Mouse (Mus musculus) embryonic facial prominence, embryonic 12.5 days (tissue): ENCODE measurements around the gene Swap70. TPM values are rescaled to one million over a fixed set of nuclear protein-coding genes. Genes with fewer than 3 reads are reported as not detected.

Source experiments
- ATAC-seq: fragments of 200-750 bp; cut with Nextera tagmentation; 2 replicates; pipeline ENCODE4 v1.8.0; 2017; ENCODE audit not compliant: insufficient number of reproducible peaks, insufficient read depth, low FRiP score, low TSS enrichment
- H3K27ac ChIP-seq: fragments of 300-500 bp; sonication (generic); 2 replicates; pipeline ENCODE4 v1.5.1; 2016; ENCODE audit warnings: mild to moderate bottlenecking
- H3K27me3 ChIP-seq: fragments of 300-500 bp; sonication (generic); 2 replicates; pipeline ENCODE4 v1.6.1; 2016; ENCODE audit warnings: mild to moderate bottlenecking, moderate library complexity
- H3K36me3 ChIP-seq: fragments of 300-500 bp; sonication (generic); 2 replicates; pipeline ENCODE4 v1.6.1; 2016; ENCODE audit warnings: mild to moderate bottlenecking
- H3K4me1 ChIP-seq: fragments of 300-500 bp; sonication (generic); 2 replicates; pipeline ENCODE4 v1.6.1; 2016
- H3K4me2 ChIP-seq: fragments of 300-500 bp; sonication (generic); replicated peaks from 2 replicates; pipeline ENCODE4 v1.6.1; 2016; ENCODE audit warnings: mild to moderate bottlenecking, moderate library complexity
- H3K4me3 ChIP-seq: fragments of 300-500 bp; sonication (generic); 2 replicates; pipeline ENCODE4 v1.5.1; 2016; ENCODE audit warnings: mild to moderate bottlenecking
- H3K9ac ChIP-seq: fragments of 300-500 bp; sonication (generic); 2 replicates; pipeline ENCODE4 v1.6.1; 2016; ENCODE audit warnings: mild to moderate bottlenecking, moderate library complexity
- H3K9me3 ChIP-seq: fragments of 300-500 bp; sonication (generic); 2 replicates; pipeline ENCODE4 v1.6.1; 2016; ENCODE audit warnings: mild to moderate bottlenecking, moderate library complexity
- WGBS: fragments of 180-500 bp; shearing (Covaris S2); methylation state at CpG from one replicate; pipeline ENCODE4 v1.1.7; 2016; 5-methylcytosine and 5-hydroxymethylcytosine counted together
- polyA plus RNA-seq: library from polyadenylated mRNA; unstranded; fragments of >200 nt; fragmentation: Nextera tagmentation; extraction: Ambion mirVana; gene quantifications from 2 replicates; pipeline ENCODE4 v1.2.1, GENCODE M21; 2016

The Swap70 gene
- polyA plus RNA-seq, 1 experiment from 2014 or later: 34.4 TPM

DNA sequence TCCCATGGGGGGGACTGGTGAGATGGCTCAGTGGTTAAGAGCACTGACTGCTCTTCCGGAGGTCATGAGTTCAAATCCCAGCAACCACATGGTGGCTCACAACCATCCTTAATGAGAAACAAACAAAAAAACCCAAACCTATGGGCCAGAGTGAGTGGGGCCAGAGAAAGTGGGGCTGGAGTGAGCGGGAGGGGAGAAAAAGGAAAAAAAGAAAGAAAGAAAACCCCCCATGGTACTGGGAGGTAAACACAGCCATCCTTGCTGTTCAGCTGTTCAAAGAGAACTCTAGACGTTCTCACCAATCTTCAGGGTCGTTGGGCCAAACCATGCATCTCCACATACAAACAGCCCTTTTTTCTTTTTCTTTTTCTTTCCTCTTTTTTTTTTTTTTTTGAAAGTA, 18.1 kb downstream of the Swap70 start:
- ATAC-seq: no peak
- 74% methylated on average over 4 of the region's 4 CpGs for WGBS

DNA sequence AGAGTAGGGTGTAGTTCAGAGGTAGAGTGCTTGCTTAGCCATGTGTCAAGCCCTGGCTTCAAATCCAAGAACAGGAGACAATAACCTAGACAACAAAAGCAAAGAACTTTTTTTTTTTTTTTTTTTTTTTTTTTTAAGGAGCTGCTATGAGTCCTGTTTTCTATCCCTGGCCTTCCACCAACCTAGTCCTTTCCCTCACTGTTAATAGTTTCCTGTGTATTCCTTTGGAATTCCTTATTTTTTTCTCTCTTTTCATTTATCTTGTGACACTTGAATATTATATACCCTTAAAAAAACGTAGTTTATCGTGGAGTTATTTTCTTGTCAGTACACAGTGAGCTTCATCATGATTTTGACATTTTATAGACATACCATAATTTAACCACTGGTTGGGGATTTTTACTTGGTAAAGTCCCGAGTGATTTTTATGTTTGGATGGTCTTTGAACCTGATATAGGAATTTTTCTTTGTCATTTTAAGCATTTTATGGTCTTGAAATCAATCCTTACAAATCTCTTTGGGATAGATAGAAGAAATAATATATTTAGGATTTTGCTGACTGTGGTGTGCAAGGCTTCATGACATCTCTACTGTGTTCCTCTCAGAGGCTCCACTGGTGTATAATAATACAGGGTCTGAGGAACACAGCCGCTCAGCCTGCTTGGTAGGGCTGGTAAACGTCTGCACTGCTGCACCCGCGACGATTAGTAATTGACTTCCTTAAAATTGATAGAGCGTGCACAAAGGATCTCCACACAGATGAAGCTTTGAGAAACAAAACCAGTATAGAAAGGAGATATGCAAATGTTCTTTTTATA, 20.2 kb downstream of the Swap70 start:
- no peaks in the 10 kb centered on the region for H3K27me3 ChIP-seq
- no peak for ATAC-seq
- no peaks in the 10 kb centered on the region for H3K36me3 ChIP-seq
- H3K9me3 ChIP-seq: no peaks in the 10 kb centered on the region
- WGBS: 79% methylated on average over 9 of the region's 9 CpGs
- H3K27ac ChIP-seq: no peak overlapping the region
- H3K9ac ChIP-seq: no peak overlapping the region
- H3K4me2 ChIP-seq: no peak overlapping the region
- peaks cover 16% of the 10 kb centered on the region for H3K4me1 ChIP-seq
- H3K4me3 ChIP-seq: no peak overlapping the region

More for the DNA sequence above, 18.1 kb downstream of the Swap70 start:
- H3K9ac ChIP-seq: no peak overlapping the region
- H3K27ac ChIP-seq: no peak overlapping the region
- H3K36me3 ChIP-seq: no peaks in the 10 kb centered on the region
- no peaks in the 10 kb centered on the region for H3K27me3 ChIP-seq
- peaks cover 18% of the 10 kb centered on the region for H3K4me1 ChIP-seq
- H3K4me2 ChIP-seq: no peak overlapping the region
- H3K9me3 ChIP-seq: no peaks in the 10 kb centered on the region
- H3K4me3 ChIP-seq: no peak overlapping the region

DNA sequence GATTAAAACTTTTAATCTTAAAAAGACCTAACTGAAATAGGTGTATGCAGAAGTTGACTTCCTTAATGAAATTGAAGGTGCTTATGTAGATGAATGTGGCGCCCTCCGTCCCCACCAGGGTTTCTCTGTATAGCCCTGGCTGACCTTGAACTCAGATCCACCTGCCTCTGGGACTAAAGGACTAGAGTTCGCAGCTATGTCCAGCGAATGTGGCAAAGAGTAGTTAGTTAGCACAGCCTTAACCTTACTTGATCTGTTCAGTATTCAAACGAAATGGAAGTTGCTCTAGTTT, 20.7 kb downstream of the Swap70 start:
- peaks cover 11% of the 10 kb centered on the region for H3K4me1 ChIP-seq
- no peak overlapping the region for H3K4me2 ChIP-seq
- WGBS: 91% methylated on average over 5 of the region's 5 CpGs
- H3K27me3 ChIP-seq: no peaks in the 10 kb centered on the region
- no peak overlapping the region for H3K4me3 ChIP-seq
- H3K9me3 ChIP-seq: no peaks in the 10 kb centered on the region
- H3K9ac ChIP-seq: no peak overlapping the region
- no peak for ATAC-seq
- H3K36me3 ChIP-seq: no peaks in the 10 kb centered on the region
- H3K27ac ChIP-seq: no peak overlapping the region

DNA sequence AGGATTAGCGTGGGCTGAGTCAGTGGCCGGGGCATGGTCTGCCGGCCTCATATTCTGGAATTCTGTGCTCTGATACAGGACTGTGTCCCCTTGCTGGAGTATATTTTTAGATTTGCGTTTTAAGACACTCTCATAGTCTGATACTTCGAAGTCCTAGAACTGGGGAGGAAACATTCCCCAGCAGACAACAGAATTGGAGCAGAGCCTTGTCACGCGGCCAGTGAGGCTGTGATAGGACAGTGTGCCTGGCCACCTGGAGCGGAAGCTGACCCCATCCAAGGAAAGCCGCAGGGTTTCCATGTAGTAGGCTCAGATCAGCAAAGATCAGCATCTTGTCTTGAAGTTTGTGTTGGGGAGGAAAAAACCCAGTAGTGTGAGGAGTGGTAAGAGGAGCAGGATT, 23.6 kb downstream of the Swap70 start:
- WGBS: 91% methylated on average over 9 of the region's 9 CpGs

DNA sequence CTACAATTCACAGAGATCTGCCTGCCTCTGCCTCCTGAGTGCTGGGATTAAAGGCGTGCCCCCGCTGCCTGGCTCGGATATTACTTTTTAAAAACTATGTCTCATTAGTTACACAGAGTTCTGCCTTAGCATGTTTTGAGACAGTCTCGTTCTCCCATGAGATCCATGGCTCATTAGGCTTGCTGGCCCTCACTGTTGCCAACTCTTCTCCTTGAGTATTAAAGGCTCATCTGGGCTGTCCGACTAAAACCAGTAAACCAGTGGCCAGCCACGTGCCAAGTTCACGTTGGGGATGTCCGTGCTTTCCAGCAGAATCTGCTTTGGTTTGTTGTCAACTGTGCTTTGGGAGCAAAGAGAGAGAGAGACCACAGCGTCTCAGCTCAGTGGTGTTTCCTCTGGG, 25.0 kb downstream of the Swap70 start:
- 91% methylated on average over 9 of the region's 9 CpGs for WGBS

More for the DNA sequence above, 23.6 kb downstream of the Swap70 start:
- Histone ChIP-seq H3K27ac (no peak overlapping the region), H3K4me2 (no peak overlapping the region), H3K9me3 (no peaks in the 10 kb centered on the region), H3K36me3 (no peaks in the 10 kb centered on the region), H3K9ac (no peak overlapping the region), H3K27me3 (no peaks in the 10 kb centered on the region), H3K4me3 (no peak overlapping the region), H3K4me1 (no peaks in the 10 kb centered on the region)
- ATAC-seq: no peak

DNA sequence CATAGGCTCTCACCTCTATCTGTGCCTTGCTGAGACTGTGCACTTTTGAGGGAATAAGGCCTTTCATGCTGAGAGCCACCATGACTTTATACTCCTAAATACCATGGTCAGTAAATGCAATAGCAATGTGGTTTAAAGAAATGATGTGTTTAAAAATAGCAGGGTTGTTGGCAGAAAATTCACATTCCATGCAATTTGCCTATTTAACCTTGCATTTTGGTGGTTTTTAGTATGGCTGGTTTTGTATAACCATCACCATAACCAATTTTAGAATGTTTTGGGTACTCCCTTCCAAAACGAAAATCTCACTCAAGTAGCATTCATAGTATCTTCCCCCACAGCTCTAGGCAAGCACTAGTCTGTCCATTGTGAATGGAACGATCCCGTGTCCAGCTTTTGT, 26.3 kb downstream of the Swap70 start:
- Histone ChIP-seq H3K4me3 (no peak overlapping the region), H3K9ac (no peak overlapping the region), H3K9me3 (no peaks in the 10 kb centered on the region), H3K4me1 (no peaks in the 10 kb centered on the region), H3K27ac (no peak overlapping the region), H3K36me3 (0 out of 2 replicates have a peak, but pooled peaks cover 3% of the 10 kb centered on the region), H3K27me3 (no peaks in the 10 kb centered on the region), H3K4me2 (no peak overlapping the region)
- WGBS: 93% methylated on average over 3 of the region's 3 CpGs
- ATAC-seq: no peak

More for the DNA sequence above, 25.0 kb downstream of the Swap70 start:
- Histone ChIP-seq H3K9ac (no peak overlapping the region), H3K36me3 (no peaks in the 10 kb centered on the region), H3K27ac (no peak overlapping the region), H3K27me3 (no peaks in the 10 kb centered on the region), H3K9me3 (no peaks in the 10 kb centered on the region), H3K4me1 (no peaks in the 10 kb centered on the region), H3K4me3 (no peak overlapping the region), H3K4me2 (no peak overlapping the region)
- no peak for ATAC-seq

DNA sequence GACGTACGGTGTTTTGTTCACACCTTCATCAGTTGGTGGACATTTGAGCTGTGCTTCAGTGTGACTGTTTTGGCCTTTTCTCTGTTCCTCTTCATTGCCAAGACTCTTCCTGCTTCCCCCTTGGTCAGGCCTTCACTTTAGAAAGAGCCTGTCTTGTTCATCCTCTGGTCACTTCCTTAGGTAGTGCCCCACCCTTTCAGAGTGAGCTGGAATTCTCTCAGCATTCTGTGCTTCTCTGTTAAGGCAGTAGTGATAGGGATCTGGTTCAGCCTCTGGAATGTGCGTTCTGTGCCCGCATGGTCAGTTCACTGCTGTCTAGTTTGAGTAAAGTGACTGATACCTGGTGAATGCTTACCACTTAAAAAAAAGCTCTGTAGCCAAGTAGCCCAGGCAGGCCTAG, 27.2 kb downstream of the Swap70 start:
- Histone ChIP-seq H3K27me3 (no peaks in the 10 kb centered on the region), H3K4me1 (no peaks in the 10 kb centered on the region), H3K4me2 (no peak overlapping the region), H3K9ac (no peak overlapping the region), H3K9me3 (no peaks in the 10 kb centered on the region), H3K36me3 (0 out of 2 replicates have a peak, but pooled peaks cover 3% of the 10 kb centered on the region), H3K27ac (no peak overlapping the region), H3K4me3 (no peak overlapping the region)
- 93% methylated on average over 4 of the region's 4 CpGs for WGBS
- ATAC-seq: no peak

DNA sequence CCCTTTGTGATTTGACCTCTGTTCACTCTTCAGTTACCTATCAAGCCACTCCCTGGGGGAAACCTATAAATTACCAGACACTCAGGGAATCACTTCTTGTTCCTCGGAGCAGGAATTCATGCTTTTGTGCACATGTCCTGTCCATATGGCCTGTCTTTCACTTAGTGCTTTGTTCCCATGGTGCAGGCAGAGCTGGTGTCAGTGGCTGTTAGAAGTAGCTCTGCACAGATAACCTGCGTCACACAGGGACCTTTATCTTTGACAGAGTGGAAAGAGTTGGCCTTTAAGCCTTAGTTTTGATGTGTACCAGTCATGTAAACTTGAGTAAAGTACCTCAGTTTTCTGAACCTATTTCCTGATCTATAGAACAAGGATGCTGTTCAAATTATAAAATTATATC, 32.4 kb downstream of the Swap70 start:
- Histone ChIP-seq H3K4me2 (no peak overlapping the region), H3K27ac (no peak overlapping the region), H3K9me3 (no peaks in the 10 kb centered on the region), H3K4me1 (no peaks in the 10 kb centered on the region), H3K4me3 (no peak overlapping the region), H3K27me3 (no peaks in the 10 kb centered on the region), H3K36me3 (0 out of 2 replicates have a peak, but pooled peaks cover 3% of the 10 kb centered on the region), H3K9ac (no peak overlapping the region)
- 69% methylated on average over 2 of the region's 2 CpGs for WGBS
- no peak for ATAC-seq

DNA sequence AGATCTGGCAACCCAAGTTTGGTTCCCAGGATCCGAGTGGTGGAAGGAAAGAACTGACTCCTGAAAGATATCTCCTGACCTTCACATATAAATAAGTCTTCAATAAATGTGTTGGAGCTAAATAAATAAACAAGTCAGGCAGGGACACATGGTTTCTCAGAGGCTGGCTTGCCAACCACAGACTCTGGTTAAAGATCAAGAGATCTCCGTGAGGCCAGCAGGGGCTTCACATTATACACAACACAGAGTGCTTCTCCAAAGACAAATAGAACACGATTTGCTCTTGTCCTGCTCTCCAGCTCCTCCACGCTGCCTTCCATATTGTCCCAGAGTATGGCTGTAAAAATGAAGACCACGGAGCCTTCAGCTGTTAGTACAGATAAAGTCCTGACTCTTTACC, 32.9 kb downstream of the Swap70 start:
- no peak overlapping the region for H3K9ac ChIP-seq
- 79% methylated on average over 5 of the region's 5 CpGs for WGBS
- H3K27me3 ChIP-seq: no peaks in the 10 kb centered on the region
- 0 out of 2 replicates have a peak, but pooled peaks cover 3% of the 10 kb centered on the region for H3K36me3 ChIP-seq
- no peaks in the 10 kb centered on the region for H3K4me1 ChIP-seq
- no peak overlapping the region for H3K4me2 ChIP-seq
- H3K27ac ChIP-seq: no peak overlapping the region
- no peak overlapping the region for H3K4me3 ChIP-seq
- ATAC-seq: no peak
- no peaks in the 10 kb centered on the region for H3K9me3 ChIP-seq

DNA sequence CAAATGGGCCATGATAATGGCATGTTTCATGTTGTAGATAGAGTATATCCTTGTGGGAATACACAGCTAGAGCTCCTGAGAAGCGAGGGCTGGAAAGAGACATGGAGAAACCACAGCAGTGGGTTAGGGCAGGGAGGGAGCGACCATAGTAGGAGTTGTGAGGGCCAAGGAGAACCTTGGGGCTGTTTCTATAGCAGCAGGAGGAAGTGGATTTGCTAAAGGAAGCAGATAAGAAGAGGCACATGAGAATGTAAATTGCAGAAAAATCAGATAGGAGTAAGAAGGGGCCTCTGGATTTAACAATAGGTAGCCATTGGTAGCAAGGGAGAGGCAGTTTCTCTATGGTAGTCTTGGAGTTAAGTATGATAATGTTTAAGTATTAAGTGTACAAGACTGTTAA, 35.5 kb downstream of the Swap70 start:
- H3K4me1 ChIP-seq: 0 out of 2 replicates have a peak, but pooled peaks cover 3% of the 10 kb centered on the region
- 0 out of 2 replicates have a peak, but pooled peaks cover 3% of the 10 kb centered on the region for H3K36me3 ChIP-seq
- H3K9me3 ChIP-seq: no peaks in the 10 kb centered on the region
- WGBS: 86% methylated on average over 2 of the region's 2 CpGs
- no peak for ATAC-seq
- H3K27ac ChIP-seq: no peak overlapping the region
- no peak overlapping the region for H3K9ac ChIP-seq
- no peaks in the 10 kb centered on the region for H3K27me3 ChIP-seq
- H3K4me3 ChIP-seq: no peak overlapping the region
- H3K4me2 ChIP-seq: no peak overlapping the region

DNA sequence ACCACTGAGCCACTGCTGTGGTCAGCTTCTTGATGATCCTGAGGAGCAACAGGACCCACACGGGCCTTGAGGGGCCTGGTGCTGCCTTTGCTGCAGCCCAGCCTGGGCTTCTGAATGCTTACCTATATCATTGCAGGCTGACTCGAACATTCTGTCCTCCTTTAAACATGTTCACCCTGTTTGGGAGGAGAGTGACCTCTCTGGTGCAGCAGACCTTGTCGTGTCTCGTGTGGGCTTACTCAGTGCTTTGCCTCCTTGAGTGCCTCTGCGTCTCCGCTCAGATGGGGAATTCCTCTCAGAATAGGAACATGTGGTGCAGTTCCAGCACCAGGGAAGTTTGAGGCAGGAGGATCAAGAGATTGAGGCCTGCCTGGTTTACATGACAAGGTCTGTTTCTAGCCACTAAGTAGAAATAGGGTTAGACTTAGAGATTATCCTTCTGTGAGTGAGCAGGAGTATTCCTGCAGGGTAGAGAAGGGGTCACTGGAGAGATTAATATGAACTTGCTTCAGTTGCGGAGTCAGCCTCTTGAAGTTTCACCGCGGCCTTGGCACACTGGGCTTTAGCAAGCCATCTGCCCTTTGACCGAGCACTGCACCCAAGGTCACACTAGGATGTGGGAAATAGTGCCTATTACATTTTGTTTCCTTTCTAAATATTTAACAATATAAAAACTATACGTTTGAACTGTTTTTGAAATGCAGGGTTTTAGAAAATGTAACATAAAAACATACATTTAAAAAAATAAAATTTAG, 36.9 kb downstream of the Swap70 start:
- Histone ChIP-seq H3K9ac (no peak overlapping the region), H3K27ac (no peak overlapping the region), H3K27me3 (no peaks in the 10 kb centered on the region), H3K4me1 (0 out of 2 replicates have a peak, but pooled peaks cover 4% of the 10 kb centered on the region), H3K9me3 (no peaks in the 10 kb centered on the region), H3K4me2 (no peak overlapping the region), H3K4me3 (no peak overlapping the region), H3K36me3 (no peaks in the 10 kb centered on the region)
- ATAC-seq: no peak
- 85% methylated on average over 11 of the region's 11 CpGs for WGBS
